Mouse (Mus musculus) mesoderm, embryonic 11.5 days (tissue): ENCODE results near the gene Prss35.

Experiments
- DNase-seq: peaks from one replicate; pipeline ENCODE4 v3.0.0-alpha.2; 2012; ENCODE audit warnings: low read depth, low spot score

Gene Prss35

DNA sequence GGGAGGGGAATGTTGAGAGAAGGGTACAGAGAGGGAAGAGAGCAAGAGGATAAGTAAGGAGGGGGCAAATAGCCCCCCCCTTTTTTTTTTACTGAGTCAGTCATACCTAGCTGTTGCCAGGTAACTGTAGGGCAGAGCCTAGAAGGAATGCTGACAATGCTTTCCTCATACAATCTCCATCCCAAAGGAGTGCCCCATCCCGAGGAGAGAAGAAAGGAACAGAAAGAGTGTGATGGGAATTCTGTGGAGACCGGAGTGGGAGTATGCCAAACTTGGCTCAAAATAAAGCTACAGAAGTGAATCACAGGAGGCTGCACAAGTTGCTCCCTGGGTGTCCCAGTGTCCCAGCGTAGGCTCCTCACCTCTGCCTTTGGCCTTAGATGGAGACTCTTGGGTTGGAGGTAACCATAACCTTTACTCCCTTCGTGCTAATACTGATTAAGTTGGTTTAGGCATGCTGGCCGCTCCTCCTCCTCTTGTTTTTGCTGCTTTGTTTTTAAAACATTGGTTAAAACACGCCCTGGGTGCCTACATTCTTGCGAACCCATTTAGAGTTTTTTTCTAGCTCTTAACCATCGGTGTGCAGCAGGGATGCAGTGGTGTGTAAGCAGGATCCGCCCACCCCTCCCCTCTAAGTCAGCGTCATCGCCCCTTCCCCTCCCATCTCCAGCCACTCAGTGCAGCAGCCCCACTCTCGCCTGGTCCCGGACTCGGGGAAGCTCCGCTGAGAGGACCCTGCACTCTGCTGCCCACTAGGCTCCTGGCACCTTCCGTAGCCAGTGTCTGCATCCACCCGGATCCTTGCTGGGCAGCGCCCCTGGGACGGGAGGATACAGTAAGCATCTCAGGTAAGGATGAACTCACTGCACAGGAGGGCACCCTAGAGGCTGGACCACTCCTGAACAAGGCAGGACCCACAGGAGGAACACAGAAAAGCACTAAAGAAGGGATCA, at the start of gene Prss35:
Gene Prss35, plus strand, starts transcription at position 691 of the 953 bp plus-strand sequence.
- DNase-seq = peak; percentile 53

DNA sequence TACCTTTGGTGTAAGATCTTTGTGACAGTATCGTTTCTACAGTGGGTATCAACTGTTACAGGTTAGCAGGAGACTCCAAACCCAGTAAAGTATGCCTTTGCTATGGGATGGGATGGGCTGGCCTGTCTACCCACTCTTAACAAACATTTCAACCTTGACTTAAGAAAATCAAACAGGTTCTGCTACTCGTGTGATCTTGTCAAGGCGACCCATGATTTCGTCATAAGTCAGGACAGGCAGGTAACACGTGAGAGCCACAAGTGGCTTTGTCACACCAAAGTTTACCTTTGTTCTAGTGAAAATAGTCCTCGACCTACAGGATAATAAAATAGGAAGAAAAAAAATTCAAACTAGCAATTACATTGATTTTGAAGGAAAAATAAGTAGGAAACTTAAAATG, 49.5 kb upstream of the Prss35 start:
- DNase-seq = no peak

DNA sequence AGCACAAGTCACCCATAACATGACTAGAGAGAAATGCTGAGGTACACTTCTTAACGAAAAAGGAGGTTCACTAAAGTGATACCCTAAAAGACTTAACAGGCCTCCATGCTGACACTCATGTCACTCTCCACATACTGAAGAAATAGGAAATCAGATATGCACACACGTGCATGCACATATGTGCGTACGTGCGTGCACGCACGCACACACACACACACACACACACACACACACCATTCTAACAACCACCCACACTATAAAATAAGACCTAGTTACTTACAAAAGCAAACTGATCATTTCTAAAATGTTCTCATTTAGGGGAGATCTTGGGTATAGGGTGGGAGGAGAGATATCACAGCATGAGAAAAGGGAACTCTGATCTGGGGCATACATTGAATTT, 48.8 kb upstream of the Prss35 start:
- no peak for DNase-seq

GRCm38 (mm10) chr9:86695199-86695817, 48.1 kb upstream of the Prss35 start:
- DNase-seq = peak; percentile 25

GRCm38 (mm10) chr9:86695818-86696261, 47.6 kb upstream of the Prss35 start, which contains the start of gene Me1:
Gene Me1 (minus strand): TSS chr9:86695953.
- peak; percentile 60 for DNase-seq

GRCm38 (mm10) chr9:86701264-86701663, 42.2 kb upstream of the Prss35 start:
- DNase-seq = no peak

- DNase-seq = no peak
Observed at GRCm38 (mm10) chr9:86701844-86702243, 41.6 kb upstream of the Prss35 start.

GRCm38 (mm10) chr9:86707431-86707830, 36.0 kb upstream of the Prss35 start:
- no peak for DNase-seq

- DNase-seq = no peak
Observed at GRCm38 (mm10) chr9:86708921-86709320, 34.5 kb upstream of the Prss35 start.

- DNase-seq = no peak
Observed at GRCm38 (mm10) chr9:86710091-86710634, 33.3 kb upstream of the Prss35 start.

DNA sequence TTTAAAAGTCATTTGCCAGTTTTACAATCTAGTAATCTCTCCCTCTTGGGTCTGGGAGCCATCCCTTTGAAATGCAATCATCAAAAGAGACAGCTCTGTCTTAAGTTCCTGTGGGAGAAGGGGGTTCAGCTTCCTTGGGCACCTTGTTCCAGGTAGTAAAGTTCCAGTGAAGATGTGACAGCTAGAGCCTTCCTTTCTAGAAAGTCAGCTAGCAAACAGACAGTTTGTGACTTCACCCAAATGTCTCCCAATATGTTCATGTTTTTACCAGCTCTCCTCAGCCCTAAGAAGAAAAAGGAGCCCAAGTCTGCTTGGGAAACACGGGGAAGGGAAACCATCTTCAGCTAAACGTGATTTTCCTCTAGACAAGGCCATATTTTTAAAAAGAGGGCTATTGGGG, 30.8 kb upstream of the Prss35 start:
- no peak for DNase-seq

GRCm38 (mm10) chr9:86714089-86714488, 29.4 kb upstream of the Prss35 start:
- DNase-seq = no peak

- no peak for DNase-seq
Observed at GRCm38 (mm10) chr9:86716540-86716939, 26.9 kb upstream of the Prss35 start.

DNA sequence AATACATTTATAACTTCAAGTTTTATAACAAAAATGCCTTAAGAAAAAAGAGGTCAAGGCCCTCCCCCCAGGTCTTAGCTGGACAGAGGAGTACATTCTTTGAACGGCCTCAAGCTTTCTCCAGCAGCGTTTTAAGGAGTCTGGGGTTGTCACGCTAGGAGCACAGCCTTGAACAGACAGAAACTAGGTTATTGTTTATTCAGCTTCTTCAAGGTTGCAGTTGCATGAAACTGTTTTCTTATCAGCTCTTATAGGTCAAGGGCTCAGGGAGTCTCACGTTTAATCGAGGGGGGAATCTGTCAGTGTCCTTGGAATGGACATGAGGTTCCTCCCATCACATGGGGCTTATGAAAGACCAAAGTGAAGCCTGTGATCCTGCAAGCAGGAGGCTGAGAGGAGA, 26.3 kb upstream of the Prss35 start:
- DNase-seq = no peak

DNA sequence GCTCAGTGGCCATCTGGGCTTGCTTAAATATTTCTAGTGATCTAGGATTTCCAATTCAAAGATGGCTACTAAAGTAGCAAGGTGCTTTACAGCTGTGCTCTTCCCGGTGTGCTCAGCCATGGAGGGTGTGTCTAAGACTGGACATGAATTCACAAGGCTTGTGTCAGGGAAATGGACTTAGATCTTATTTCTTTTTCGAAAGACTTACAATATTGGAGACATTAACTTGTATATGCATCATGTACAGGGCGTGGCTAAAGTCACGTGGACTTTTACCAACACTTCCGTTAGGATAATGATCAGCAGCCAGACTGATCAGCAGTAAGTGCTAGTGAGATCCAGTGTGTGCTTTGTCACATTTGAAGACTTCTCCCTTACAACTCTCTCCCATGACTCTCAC, 23.2 kb upstream of the Prss35 start:
- DNase-seq = no peak

DNA sequence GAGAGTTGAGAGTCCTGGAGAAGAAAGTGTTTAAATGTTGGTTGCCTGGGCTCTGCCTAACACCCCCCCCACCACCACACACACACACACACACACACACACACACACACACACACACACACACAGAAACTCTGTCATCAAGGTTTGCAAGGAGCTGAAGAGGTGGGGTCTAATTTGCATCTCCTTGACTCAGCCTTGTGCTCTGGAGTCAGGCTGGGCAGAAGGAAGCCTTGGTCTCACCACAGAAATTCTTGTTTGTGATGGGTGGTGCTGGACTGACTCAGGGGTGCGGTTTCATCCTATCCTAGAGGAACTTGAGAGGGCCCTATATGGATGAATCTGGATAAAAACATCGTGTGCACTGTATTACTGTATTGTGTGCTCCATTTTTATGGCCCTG, 22.7 kb upstream of the Prss35 start:
- DNase-seq = no peak

DNA sequence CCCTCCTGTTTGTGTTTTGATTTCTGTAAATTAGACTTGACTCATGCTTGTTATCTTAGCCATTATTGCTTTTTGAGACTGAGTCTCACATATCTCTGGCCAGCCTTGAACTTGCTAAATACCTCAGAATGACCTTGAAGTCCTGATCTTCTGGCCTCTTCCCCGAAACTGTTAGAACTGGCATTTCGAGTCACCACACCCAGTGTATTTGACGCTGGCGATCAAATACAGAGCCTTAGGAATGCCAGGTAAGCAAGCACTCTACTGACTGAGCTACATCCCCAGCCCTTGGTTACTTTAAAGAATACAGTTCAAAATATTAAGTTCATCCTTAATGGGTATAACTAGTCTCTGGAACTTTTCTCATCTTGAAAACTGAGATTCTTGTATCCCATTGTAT, 18.4 kb upstream of the Prss35 start:
- DNase-seq = no peak

GRCm38 (mm10) chr9:86725604-86726380, 17.7 kb upstream of the Prss35 start:
- no peak for DNase-seq

GRCm38 (mm10) chr9:86726381-86726720, 17.1 kb upstream of the Prss35 start:
- DNase-seq = no peak

DNA sequence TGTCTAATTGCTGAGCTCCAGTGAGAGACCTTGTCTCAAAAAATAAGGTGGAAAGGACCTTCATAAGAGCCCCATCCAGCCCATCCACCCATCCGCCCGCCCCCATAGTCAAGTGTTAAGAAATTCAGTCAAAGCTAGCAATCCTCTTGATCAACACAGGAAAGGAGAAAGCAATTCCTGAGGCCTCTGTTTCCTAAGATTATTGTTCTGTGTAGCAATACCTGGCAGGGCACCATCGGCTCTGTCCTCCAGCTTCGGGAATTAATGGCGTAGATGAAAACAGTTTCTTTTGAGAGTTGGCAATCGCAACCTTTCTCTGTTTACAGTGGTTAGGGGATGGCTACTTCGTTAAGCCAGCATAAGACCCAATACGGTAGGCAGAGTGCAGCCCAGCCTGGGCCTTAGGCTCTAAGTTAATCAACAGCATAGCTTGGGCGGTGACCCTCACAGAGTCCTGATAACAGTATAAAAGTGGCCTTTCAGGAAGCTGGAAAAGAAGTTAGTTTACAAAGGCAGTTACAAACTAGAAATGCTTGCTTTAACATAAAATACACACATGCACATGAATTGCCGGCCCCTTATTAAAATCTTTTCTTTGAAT, 15.1 kb upstream of the Prss35 start:
- no peak for DNase-seq

- DNase-seq = no peak
Observed at GRCm38 (mm10) chr9:86729084-86729483, 14.4 kb upstream of the Prss35 start.
